Mouse (Mus musculus): ENCODE measurements around the gene Mrps18b. TPM values are rescaled to one million over a fixed set of nuclear protein-coding genes. Genes with fewer than 3 reads are reported as not detected.

Gene Mrps18b
- total RNA-seq, 2 experiments from 2014 or later: 53.8 to 55.4 TPM

DNA sequence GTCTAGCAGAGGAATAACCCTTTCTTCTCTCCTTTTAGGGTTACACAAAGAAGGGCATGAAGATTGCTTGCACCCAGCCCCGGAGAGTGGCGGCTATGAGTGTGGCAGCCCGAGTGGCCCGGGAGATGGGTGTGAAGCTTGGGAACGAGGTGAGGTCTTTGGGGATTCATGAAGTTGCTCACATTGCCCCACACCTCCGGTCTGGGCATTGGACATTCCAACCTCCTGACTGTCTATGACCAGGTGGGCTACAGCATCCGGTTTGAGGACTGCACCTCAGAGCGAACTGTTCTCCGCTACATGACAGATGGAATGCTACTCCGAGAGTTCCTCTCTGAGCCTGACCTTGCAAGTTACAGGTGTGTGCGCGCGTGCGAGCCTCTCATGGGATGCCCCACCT, 32.4 kb downstream of the Mrps18b start:
- DNase-seq: no peak
- intact Hi-C loops (cut with DNase I): no loop called here

DNA sequence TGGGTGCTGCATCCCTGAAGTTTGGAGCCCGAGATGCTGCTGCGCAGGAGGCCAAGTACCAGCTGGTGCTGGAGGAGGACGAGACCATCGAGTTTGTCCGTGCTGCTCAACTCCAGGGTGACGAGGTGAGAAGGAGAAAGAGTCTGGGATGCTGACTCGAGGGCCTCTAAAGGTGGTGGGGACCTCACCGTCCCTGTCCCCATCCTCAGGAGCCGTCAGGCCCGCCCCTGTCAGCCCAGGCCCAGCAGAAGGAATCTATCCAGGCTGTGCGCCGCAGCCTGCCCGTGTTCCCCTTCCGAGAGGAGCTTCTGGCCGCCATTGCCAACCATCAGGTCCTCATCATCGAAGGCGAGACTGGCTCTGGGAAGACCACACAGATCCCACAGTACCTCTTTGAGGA, 33.3 kb downstream of the Mrps18b start:
- intact Hi-C loops (cut with DNase I): no loop called here

DNA sequence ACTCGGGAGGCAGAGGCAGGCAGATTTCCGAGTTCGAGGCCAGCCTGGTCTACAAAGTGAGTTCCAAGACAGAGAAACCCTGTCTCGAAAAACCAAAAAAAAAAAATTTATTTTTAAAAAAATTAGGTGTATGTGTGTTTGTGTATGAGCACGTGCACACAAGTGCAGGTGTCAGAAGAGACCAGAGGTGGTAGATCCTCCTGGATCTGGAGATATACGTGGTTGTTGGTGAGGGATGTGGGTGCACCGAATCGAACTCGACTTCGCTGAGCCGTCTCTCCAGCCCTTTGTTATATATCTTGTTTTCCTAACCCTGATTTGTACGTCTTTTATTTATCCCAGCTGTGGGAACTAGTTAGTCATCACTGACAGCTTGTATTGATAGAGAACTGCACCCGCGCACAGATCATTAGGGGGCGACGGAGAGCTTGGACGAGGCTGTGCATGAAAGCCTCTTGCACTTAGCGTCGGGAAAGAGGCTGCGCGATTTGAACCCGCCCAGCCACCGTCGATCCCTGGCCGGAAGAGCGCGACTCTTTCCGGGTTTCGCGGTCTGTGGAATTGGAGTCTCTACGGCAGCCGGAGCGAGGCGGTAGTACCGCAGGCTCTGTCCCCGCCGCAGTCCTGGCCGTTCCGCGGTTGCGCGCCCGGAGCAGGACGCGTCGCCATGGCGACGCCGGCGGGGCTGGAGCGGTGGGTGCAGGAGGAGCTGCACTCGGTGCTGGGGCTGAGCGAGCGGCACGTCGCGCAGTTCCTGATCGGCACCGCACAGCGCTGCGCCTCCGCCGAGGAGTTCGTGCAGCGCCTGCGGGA, 36.7 kb downstream of the Mrps18b start, which contains the start of gene Dhx16:
Gene Dhx16, plus strand, starts transcription at position 575 of the 813 bp plus-strand sequence.
- intact Hi-C loops (cut with DNase I): no loop called here
- DNase-seq: peak; percentile 89 to 94

More for the DNA sequence above, 33.3 kb downstream of the Mrps18b start:
- no peak for DNase-seq

DNA sequence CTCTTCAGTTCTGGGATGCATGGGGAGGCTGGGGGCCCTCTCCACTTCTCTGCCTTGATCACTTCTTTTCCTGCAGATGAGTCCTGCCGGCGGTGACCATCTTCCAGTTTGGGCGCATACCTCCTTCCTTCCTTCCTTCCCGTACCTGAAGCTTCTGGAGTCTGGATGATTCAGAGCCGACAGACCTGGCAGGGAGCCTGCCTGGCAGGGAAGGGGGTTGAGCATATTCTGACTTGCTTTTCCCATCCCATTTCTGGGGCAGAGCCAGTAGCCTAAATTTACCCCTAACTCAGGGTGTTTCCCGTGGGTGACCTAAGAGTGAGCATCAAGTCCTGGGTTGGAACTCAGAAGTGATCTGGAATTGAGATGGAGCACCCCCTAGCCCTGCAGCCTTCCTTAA, 41.5 kb downstream of the Mrps18b start:
- intact Hi-C loops (cut with DNase I): loop anchor here (2.0 kb wide), 1 partner anchor 138 kb away; no protein-coding TSS in a partner anchor
- DNase-seq: no peak

DNA sequence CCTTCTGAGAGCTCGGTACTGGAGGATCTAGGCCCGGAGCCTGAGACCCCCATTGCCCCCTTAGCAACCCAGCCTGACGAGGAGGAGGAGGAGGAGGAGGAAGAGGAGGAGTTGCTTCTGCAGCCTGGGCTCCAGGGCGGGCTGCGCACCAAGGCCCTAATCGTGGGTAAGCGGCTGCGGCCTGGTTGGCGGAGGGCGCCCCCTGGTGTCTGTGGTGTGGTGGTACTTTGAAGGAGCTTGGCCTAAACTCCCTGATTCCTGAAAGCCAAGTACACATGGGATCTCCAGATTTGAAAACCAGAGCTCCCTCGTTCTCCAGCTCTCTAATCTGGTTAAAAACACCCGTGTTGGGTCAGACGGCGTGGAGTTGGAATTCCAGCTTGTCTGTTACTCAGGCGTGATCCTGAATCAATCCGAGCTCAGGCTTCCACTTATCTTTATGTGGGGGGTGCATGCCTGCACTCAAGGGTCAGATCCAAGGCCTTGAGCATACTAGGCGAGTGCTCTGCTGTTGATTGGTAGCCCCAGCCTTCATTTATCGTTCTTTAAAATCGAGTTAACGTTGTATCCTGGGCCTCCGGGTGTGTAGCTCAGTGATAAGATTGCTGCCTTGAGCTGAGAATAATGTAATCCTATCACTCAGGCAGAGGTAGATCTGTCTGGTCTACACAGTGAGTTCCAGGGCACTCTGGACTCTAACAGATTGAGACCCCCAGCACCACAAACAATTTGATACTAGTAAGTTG, 42.2 kb downstream of the Mrps18b start:
- peak; percentile 83 to 90 for DNase-seq
- intact Hi-C loops (cut with DNase I): loop anchor here (2.0 kb wide), 3 partner anchors 37 to 137 kb away; no protein-coding TSS in a partner anchor

DNA sequence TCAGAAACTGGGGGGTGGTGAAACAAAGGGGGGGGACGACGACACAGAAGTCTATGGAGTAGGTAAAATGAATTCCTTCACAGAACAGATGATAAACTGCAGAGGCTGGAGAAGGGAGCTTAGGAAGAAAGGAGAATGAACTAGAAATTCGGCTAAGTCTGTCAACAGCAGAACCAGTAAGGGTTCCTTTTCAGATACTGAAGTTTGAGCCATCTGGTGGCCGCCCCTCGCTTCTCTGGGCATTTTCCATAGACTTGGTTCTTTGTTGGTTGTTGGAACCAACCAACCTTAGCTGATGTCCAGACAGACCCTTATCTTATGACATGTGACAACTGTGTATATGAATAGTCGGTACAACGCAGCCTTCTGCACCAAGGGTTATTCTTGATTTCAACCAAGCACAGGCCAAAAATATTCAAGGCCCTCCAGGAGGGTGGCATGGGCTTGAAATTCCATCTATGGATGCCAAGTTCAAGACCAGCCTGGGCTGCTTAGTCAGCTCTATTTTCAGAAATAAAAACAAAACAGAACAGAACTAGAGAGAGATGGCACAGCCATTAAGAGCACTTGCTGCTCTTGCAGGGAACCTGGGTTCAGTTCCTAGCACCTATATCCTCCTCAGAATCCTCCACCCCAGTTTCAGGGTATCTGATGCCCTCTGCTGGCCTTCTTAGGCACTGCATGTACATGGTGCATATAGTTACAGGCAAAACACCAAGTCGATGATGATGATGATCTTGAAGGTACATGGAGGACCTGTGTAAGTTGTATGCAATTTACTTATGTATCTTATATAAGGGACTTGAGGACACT, 45.1 kb downstream of the Mrps18b start:
- DNase-seq: no peak
- intact Hi-C loops (cut with DNase I): no loop called here

DNA sequence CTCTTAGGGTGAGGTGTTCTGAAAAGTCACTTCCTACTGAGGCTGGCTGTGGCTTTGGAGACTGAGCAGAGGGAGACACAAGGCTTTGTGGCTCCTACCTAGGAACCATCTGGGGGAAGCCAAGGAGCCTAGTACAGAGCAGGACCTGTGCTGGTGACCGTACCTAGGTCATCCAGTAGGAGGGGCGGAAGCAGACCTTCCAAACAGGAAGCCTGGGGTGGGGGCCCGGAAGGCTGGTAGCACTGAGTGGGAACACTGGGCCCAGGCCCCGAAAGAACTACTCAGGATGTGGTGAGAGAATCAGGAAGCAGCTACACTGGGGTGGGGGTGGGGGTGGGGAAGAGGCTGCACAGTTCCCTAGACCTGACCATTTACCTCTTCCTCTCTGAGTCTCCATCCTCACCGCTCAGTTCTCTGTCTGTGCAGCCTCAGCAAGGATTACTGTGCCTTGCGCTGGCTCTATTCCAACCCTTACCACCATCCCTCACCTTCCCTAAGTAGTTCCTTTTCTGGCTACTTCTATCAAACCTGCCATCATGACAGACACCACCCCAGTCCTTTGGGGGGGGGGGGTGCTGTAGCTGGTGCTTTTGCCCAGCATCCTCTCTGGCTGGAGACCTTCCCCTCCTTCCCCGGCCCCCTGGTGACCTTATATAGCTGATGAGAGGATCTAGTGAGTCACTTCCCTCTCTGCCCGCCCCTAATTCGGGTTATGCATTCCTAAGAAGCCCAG, 45.9 kb downstream of the Mrps18b start:
- intact Hi-C loops (cut with DNase I): no loop called here
- peak; percentile 44 to 55 for DNase-seq

DNA sequence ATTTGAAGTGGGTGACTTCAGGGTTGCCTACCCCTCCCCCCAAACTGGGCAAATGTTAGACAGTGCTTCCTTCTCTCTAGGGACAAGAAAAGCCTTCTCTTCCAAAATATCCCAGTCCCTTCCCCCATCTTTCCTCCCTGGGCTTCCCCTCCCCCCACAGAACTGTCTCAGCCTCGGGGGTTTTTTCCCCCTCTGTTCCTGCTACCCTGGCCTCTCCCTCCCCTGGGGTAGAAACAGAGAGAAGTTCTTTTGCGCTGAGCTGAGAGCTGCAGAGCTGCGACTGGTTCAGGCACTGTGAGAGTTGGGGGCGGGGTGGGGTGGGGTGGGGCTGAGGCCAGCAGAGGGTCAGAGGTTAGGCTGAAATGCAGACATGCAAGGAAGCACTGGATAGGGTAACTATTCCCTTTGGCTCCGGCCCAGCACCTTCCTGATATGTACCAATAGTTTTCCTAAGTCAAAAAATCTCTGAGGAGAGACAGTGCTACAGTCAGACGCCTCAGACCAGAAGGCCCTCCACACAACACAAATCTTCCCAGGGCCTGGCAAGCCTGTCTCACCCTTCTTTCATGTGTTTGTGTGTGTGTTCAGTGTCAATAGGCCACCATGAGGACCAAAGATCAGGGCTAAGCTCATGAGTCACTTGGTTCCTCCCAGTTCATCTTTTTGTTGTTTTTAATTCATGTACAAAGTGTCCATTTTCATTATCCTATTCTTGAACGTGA, 46.7 kb downstream of the Mrps18b start:
- DNase-seq: peak in 1 of 2 experiments; percentile 21
- intact Hi-C loops (cut with DNase I): no loop called here

DNA sequence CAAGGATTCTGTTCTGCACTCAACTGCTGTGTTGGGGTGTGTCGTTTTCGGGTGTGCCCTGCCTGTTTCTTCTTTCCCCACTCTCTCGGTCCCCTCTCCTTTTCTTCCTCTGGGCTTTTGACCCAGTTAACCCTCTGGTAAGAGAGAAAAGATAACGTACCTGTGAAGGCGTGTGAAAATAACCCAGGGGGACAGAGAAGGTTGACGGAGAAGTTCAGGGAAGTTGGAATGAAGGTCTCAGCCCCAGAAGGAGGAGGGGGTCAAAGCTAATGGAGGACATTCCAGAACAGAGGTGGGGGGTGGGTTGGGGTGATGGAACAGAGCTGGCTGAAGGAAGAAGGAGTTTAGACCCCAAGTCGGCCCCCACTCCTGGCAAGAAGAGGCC, 47.2 kb downstream of the Mrps18b start:
- intact Hi-C loops (cut with DNase I): no loop called here
- DNase-seq: no peak

DNA sequence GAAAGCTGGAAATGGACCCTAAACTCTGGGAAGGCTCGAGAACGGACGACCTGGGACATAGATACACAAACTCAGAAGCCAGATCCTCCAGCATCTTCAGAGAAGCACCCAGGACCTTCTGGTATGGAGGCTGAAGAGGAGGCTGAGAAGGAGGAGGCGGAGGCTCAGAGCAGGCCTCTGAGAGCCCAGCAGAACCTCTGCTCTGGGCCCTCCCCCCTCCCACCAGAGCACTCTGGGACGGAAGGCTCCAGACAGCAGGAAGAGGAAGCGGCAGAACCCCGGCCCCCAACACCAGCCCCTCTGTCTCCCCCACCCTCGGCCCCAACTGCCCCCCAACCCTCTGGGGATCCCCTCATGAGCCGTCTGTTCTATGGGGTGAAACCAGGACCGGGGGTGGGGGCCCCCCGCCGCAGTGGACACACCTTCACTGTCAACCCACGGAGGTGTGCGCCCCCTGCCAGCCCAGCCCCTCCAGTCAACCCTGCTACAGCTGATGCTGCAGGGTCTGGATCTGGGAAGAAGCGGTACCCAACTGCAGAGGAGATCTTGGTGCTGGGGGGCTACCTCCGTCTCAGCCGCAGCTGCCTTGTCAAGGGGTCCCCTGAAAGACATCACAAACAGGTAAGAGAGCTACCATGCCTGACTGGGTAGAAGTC, 47.9 kb downstream of the Mrps18b start:
- no peak for DNase-seq
- intact Hi-C loops (cut with DNase I): no loop called here

DNA sequence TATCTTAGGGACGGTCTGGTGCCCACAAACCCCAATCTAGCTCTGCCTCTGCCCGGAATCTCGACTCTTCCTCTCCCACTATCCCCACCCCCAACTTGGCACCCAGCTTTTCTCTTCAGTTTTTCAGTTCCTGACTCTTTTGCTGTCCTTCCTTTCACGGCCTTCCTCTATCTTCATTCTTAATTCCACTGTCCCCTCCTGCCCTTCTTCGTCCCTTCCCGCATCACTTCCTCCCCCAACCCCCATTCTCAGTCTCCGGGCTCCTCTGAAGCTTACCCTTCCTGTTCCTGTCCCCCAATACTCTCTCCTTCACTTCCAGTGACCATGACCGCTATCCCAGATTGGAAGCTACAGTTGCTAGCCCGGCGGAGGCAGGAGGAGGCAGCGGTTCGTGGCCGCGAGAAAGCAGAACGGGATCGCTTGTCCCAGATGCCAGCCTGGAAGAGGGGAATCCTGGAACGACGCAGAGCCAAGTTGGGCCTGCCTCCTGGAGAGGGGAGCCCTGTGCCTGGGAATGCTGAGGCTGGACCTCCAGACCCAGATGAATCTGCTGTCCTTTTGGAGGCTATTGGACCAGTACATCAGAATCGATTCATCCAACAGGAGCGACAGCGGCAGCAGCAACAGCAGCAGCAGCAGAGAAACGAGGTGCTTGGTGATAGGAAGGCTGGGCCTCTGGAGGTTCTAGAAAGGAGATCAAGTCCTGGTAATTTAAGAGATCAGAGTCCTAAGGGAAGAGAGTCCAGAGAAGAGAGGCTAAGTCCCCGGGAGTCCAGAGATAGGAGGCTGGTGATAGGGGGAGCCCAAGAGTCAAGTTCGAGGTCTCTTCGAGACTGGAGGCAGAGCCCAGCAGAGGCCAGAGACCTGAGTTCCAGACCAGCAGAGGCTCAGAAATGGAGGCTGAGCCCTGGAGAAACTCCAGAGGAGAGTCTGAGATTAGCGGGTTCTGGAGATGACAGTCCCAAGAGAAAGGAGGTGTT, 49.0 kb downstream of the Mrps18b start:
- intact Hi-C loops (cut with DNase I): no loop called here

DNA sequence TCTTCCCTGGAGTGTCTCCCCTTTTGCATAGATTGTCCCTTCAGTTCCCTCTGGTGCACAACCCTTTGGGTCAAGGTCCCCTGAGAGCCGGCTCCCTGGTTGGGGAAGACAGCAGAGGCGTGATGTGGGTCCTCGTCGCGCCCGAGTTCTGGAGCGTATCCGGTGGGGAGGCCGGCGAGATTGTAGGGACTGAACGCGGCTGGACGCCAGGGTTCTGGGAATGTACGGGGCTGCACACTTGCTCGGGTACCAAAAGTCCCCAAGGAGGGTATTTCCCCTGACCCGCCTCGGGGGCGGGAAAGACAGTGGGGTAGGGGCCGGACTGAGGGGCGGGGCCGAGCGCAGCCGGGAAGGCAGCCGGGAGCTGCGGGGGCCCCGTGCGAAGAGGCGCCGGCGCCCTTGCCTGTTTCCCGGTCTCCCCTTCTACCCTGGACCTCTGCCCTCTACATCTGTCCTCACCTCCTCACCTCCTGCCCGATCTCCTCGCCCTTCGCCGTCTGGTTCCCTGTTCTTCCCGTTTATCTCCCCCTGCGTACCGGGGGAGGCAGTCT, 49.8 kb downstream of the Mrps18b start:
- DNase-seq: peak; percentile 69 to 70
- intact Hi-C loops (cut with DNase I): no loop called here

More for the DNA sequence above, 49.0 kb downstream of the Mrps18b start:
- DNase-seq: peak in 1 of 2 experiments; percentile 45

DNA sequence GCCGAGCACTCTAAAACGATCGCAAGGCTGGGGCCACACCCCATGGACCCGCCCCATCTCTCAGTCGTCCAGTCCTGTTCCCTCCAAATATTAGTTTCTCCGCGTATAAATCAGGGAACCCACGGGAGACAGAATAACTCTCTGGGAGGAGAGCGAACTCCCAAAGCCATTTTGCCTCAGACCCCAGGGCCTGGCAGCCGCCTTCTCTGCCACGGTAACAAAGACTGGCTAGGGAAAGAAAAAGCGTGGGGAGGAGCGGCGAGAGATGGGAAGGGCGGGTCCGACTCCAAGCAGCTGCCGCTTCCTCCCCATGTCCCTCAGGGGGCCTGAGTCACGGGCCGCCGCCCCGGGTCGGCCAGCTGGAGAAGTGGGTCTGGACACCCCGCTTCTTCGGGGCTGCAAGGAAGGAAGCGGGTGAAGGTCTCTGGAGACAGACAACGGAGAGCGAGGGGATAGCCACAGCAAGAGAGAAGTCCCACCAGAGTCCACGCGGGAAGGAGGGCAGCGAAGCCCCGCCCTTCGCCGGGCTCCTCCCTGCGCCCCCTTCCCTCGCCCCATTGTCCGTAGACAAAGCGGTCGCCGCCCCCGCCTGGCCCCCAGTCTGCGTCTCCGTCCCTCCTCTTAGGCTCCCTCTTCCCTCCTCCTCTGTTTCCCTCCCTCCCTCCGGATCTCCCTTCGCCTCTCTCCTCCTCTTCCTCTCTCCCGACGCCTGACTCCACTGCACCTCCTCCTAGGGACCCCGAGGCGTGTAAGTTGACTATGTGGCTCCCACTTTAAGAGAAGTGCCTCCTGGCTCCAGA, 50.5 kb downstream of the Mrps18b start, which contains the start of gene Ppp1r18:
Gene Ppp1r18, plus strand, starts transcription at position 113 of the 800 bp plus-strand sequence.
- peak; percentile 75 to 76 for DNase-seq
- intact Hi-C loops (cut with DNase I): no loop called here

DNA sequence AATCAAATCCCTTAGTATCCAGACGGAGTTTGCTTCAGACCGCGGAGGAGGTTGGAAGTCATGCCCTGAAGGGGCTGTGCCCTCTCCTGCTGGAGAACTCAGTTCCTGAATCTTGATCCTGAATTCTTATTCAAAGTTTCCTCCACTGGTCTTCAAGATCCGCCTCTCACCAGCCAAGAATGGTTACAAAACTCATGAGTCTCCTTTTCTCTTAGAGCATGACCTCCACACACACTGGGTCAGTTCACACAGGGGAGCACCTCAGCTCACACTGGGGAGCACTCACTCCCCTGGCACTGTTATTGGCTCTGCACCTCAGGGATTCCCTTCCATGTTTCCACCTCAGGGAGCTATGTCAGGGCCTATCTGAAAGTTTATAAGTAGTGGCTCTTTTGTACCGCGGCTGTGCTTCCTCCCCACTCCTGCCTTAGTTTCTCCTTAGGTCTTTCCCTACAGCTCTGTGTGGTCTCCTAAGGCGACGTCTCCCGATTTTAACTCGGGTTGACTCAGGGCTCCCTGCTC, 51.3 kb downstream of the Mrps18b start:
- DNase-seq: no peak
- intact Hi-C loops (cut with DNase I): no loop called here

DNA sequence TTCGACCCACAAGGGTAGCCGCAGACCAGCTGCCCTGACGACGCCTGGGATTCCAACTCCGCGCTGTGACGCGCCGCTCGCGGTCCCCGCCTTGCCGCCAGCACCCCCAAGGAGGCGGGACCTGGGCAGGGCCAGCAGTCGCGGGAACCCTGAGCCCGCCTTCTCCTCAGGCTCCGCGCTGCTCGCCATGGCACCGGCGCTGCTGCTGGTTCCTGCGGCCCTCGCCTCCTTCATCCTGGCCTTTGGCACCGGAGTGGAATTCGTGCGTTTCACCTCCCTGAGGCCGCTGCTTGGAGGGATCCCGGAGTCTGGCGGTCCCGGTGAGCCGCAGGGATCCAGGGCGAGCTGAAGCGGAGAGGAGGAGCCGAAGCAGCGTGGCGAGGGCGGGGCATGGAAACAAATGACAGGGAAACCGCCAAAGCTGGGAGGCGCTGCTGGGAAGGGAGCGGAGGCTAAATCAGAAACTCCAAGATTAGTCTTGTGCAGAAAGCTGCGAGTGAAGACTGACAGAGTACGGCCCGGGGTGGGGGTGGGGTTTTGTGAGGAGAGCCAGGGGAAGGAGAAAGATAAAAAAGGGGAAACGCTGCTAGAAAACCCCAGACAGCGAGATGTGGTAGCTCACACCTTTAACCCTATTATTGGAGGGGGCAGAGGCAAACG, 54.9 kb downstream of the Mrps18b start, which contains the start of gene Nrm:
Gene Nrm, plus strand, starts transcription at position 121 of the 660 bp plus-strand sequence.
- DNase-seq: peak; percentile 87 to 89
- intact Hi-C loops (cut with DNase I): no loop called here

DNA sequence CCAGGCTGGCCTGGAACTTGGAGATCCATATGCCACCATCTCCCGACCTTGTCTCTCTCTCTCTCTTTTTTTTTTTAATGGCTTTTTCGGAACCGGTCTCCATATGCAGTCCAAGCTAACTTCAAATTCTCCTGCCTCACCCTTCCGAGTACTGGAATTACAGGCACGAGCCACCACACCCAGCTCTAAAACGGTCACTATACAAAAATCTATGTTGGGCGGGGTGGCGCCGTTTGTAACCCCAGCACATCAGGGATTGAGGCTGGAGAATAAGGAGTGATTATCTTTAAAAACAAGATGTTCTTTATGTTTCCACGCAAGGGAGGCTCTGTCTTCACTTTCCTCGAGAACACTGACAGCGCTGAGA, 55.4 kb downstream of the Mrps18b start:
- intact Hi-C loops (cut with DNase I): no loop called here
- DNase-seq: no peak
